9 mouse cellular contexts compared by ENCODE assay signal in the genomic region with DNA sequence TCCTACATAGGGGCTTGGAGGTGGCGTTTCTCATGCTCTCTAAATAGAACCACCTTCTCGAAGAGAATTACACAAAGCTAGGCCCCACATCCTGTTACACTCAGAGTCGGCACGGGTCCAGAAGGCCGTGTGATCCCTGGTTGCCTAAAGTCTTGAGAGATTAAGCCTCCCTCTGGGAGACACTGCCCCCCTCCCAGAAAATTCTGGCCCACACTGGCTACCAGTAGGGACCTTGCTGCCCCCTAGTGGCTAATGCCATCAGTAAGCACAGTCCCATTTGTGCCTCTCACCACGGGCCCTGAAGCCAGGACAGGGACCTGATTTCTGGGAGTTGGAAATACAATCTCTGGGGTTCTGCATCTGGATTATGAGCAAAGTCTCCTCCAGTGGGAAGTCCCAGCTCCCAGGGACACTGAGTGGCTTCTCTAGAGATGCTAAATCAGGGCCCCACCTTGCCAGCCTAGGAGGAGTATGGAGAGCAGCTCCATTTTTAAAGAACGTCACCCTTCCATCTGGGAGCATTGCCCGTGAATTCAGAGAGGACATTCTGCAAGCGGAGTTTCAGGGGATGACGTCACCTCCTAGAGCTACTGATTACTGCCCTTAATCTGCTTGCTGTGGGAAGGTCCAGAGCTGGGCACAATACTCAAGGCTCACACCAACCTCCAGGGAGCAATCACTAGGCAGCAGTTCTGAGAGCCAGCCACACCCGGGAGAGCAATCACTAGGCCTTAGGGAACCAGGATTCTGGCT.
DNase-seq lines count a peak whose midpoint lies in the region; ATAC-seq and TF ChIP-seq lines count a peak whose summit lies in the region.
"Had no signal": no experiment of that assay in that cellular context is flagged by ENCODE, and none has a peak within 500 bp of the region (broad histone marks: within the 10 kb centered on the region; RNA-seq: fewer than 3 reads in every experiment).

No protein-coding gene starts in this region.

- H3K27ac ChIP-seq in midbrain, postnatal 0 days (ENCODE audit: low read depth, low read length), result no peak overlapping the region

- no peaks in the 10 kb centered on the region for H3K27me3 ChIP-seq in midbrain, postnatal 0 days (ENCODE audit: insufficient read depth, low read length)
- H3K27me3 ChIP-seq: Patski had no signal

- no peak overlapping the region for H3K4me3 ChIP-seq in midbrain, postnatal 0 days (ENCODE audit: low read depth, low read length)

- 0 out of 2 replicates have a peak, but pooled peaks cover 2% of the 10 kb centered on the region for H3K36me3 ChIP-seq in midbrain, postnatal 0 days (ENCODE audit: insufficient read depth, low read length)

- peaks cover 21% of the 10 kb centered on the region; the same call in 1 of the 2 replicates for H3K4me1 ChIP-seq in midbrain, postnatal 0 days (ENCODE audit: insufficient read depth, low read length)

- H3K4me2 ChIP-seq in midbrain, postnatal 0 days (ENCODE audit: low read depth, low read length, poor library complexity, severe bottlenecking), result no peak overlapping the region

- H3K9me3 ChIP-seq in midbrain, postnatal 0 days (ENCODE audit: low read length), result no peaks in the 10 kb centered on the region

- 0 out of 2 replicates have a peak, but pooled peaks have one; percentile 47 for ATAC-seq in midbrain, postnatal 0 days (ENCODE audit: low FRiP score)
- ATAC-seq: Patski had no signal

- 27% methylated on average over 11 of the region's 11 CpGs for WGBS in midbrain, postnatal 0 days

- no peak overlapping the region for H3K9ac ChIP-seq in midbrain, postnatal 0 days (replicated peaks; ENCODE audit: low read length, poor library complexity, severe bottlenecking)

- DNase-seq in ovary, adult 18-20 months (ENCODE audit: low spot score), result peak; percentile 53
- no peak for DNase-seq in ovary, postnatal 10 days (ENCODE audit: low spot score)
- peak; percentile 88 for DNase-seq in embryo, embryonic 11 days
- peak; percentile 87 to 89 for DNase-seq in heart, adult 18-20 months
- peak; percentile 82 for DNase-seq in kidney, adult 18-20 months
- peak; percentile 72 for DNase-seq in liver
- DNase-seq in midbrain, postnatal 0 days (ENCODE audit: low spot score), result peak; percentile 86
- DNase-seq in spleen, postnatal 4 days (ENCODE audit: low spot score in 2 of 2), result peak; percentile 60 to 85

- peak; percentile 91 for TF ChIP-seq CTCF in midbrain, postnatal 0 days (IDR thresholded peaks at IDR 0.05)
